Mouse (Mus musculus) neural tube, embryonic 11.5 days (tissue): Measurements from ENCODE around the gene Tnnt3. TPM values are rescaled to one million over a fixed set of nuclear protein-coding genes. Genes with fewer than 3 reads are reported as not detected.

Source experiments
- ATAC-seq: fragments of 200-750 bp; cut with Nextera tagmentation; 2 replicates; pipeline ENCODE4 v1.8.0; 2017; ENCODE audit warnings: moderate number of reproducible peaks, mild to moderate bottlenecking, moderate TSS enrichment, moderate library complexity; ENCODE audit not compliant: insufficient read depth, low FRiP score, low TSS enrichment
- DNase-seq: peaks from one replicate; pipeline ENCODE4 v3.0.0-alpha.2; 2015; ENCODE audit warnings: low spot score
- H3K27ac ChIP-seq: fragments of 300-500 bp; sonication (generic); 2 replicates; pipeline ENCODE4 v1.5.1; 2014; ENCODE audit warnings: low read depth, mild to moderate bottlenecking, low read length
- H3K27me3 ChIP-seq: fragments of 300-500 bp; sonication (generic); 2 replicates; pipeline ENCODE4 v1.6.1; 2014; ENCODE audit warnings: mild to moderate bottlenecking, low read length, mixed read lengths; ENCODE audit not compliant: control insufficient read depth, insufficient read depth
- H3K36me3 ChIP-seq: fragments of 300-500 bp; sonication (generic); 2 replicates; pipeline ENCODE4 v1.6.1; 2014; ENCODE audit warnings: mild to moderate bottlenecking, low read length, moderate library complexity, mixed read lengths; ENCODE audit not compliant: control insufficient read depth, insufficient read depth
- H3K4me1 ChIP-seq: fragments of 300-500 bp; sonication (generic); 2 replicates; pipeline ENCODE4 v1.6.1; 2014; ENCODE audit warnings: low read length, mixed read lengths; ENCODE audit not compliant: control insufficient read depth, insufficient read depth
- H3K4me2 ChIP-seq: fragments of 300-500 bp; sonication (generic); 2 replicates; pipeline ENCODE4 v1.6.1; 2014; ENCODE audit warnings: low read depth, mild to moderate bottlenecking, moderate library complexity
- H3K4me3 ChIP-seq: fragments of 300-500 bp; sonication (generic); 2 replicates; pipeline ENCODE4 v1.5.1; 2014; ENCODE audit warnings: low read depth, low read length
- H3K9ac ChIP-seq: fragments of 300-500 bp; sonication (generic); 2 replicates; pipeline ENCODE4 v1.6.1; 2014; ENCODE audit warnings: mild to moderate bottlenecking, low read length
- H3K9me3 ChIP-seq: fragments of 300-500 bp; sonication (generic); 2 replicates; pipeline ENCODE4 v1.6.1; 2016; ENCODE audit warnings: low read length; ENCODE audit not compliant: control insufficient read depth
- WGBS: fragments of 180-500 bp; shearing (Covaris S2); extraction: QIAGEN DNeasy Blood & Tissue Kit; methylation state at CpG from one replicate; pipeline ENCODE4 v1.1.7; 2014; 5-methylcytosine and 5-hydroxymethylcytosine counted together
- polyA plus RNA-seq: library from polyadenylated mRNA; unstranded; fragments of >200 nt; fragmentation: Nextera tagmentation; extraction: Ambion mirVana; gene quantifications from 2 replicates; pipeline ENCODE4 v1.2.1, GENCODE M21; 2014

Gene Tnnt3
- polyA plus RNA-seq, 1 experiment from 2014 or later = 6.5 TPM

DNA sequence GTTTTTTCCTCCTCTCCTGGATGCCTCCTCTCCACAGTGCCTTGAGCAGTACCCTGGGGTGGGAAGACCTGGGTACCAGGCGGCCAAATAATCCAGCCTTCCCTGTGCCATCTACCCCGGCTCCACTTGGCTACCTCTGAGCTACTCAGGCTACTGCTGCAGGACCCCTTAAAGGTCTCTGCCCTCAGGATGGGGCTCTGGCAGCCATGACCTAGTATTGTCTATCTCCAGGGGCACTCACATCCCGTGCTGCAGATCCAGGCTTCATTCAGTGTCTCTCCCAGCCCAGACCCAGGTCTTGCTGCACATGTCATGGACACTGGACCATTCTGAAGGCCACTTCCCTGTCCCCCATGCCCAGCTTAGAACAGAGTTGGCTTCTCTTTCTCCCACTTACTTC lies 18.8 kb upstream of the Tnnt3 start:
- Histone ChIP-seq H3K9ac (no peak overlapping the region), H3K27me3 (no peaks in the 10 kb centered on the region), H3K4me1 (peaks cover 19% of the 10 kb centered on the region), H3K27ac (no peak overlapping the region), H3K36me3 (no peaks in the 10 kb centered on the region), H3K4me2 (no peak overlapping the region), H3K9me3 (no peaks in the 10 kb centered on the region), H3K4me3 (no peak overlapping the region)
- no peak for DNase-seq
- ATAC-seq = no peak
- 88% methylated on average over 3 of the region's 3 CpGs for WGBS

DNA sequence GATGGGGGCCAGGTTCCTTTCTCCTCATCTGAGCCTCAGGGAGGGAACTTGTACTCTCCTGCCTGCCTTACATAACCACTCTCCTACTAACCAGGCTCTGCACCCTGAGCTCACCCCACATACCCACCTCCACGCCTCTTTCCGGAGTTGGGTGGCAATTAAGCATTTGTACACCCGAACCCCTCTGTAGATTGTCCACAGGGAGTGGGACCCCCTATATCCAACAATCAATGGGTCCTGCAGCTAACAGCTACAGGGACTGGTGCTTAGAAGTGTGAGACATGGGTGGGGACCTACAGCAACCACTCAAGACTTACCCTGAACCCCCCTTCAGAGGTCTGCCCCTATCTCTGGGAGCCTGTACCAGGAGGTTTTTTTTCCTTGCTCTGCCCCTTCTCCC lies 18.0 kb upstream of the Tnnt3 start:
- 86% methylated on average over 3 of the region's 3 CpGs for WGBS
- no peaks in the 10 kb centered on the region for H3K36me3 ChIP-seq
- no peak for DNase-seq
- H3K9ac ChIP-seq = no peak overlapping the region
- no peak overlapping the region for H3K4me2 ChIP-seq
- no peak overlapping the region for H3K27ac ChIP-seq
- peaks cover 19% of the 10 kb centered on the region for H3K4me1 ChIP-seq
- no peaks in the 10 kb centered on the region for H3K27me3 ChIP-seq
- no peaks in the 10 kb centered on the region for H3K9me3 ChIP-seq
- no peak overlapping the region for H3K4me3 ChIP-seq
- ATAC-seq = no peak

DNA sequence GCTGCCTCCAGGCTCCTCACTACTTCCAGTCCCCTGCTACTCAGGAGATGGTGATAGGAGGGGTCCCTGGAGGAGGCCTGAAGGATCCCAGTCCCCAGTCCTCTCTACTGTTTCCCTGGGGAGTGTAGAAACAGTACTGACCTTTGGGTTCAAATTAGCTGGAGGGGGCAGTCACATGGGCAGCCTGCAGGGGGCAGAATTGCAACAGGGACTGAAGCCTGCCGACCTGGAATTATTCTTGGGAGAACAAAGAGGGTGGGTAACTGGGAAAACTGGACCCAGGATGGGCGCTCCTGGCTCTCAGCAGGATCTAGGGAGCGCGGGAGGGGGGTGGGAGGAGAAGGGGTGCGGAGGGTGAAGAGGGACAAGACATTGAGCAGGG lies 17.5 kb upstream of the Tnnt3 start:
- peak overlapping the region; percentile 58 for H3K9ac ChIP-seq
- DNase-seq (peak; percentile 72), ATAC-seq (peak; percentile 10; the same call in 1 of the 2 replicates)
- whole genome bisulfite sequencing = 6% methylated on average over 5 of the region's 5 CpGs
- H3K4me1 ChIP-seq = peaks cover 19% of the 10 kb centered on the region
- H3K27ac ChIP-seq = peak overlapping the region; percentile 82
- no peaks in the 10 kb centered on the region for H3K36me3 ChIP-seq
- peak overlapping the region; percentile 12; the same call in 1 of the 2 replicates for H3K4me3 ChIP-seq
- H3K4me2 ChIP-seq = peak overlapping the region; percentile 41
- H3K27me3 ChIP-seq = no peaks in the 10 kb centered on the region
- H3K9me3 ChIP-seq = no peaks in the 10 kb centered on the region

DNA sequence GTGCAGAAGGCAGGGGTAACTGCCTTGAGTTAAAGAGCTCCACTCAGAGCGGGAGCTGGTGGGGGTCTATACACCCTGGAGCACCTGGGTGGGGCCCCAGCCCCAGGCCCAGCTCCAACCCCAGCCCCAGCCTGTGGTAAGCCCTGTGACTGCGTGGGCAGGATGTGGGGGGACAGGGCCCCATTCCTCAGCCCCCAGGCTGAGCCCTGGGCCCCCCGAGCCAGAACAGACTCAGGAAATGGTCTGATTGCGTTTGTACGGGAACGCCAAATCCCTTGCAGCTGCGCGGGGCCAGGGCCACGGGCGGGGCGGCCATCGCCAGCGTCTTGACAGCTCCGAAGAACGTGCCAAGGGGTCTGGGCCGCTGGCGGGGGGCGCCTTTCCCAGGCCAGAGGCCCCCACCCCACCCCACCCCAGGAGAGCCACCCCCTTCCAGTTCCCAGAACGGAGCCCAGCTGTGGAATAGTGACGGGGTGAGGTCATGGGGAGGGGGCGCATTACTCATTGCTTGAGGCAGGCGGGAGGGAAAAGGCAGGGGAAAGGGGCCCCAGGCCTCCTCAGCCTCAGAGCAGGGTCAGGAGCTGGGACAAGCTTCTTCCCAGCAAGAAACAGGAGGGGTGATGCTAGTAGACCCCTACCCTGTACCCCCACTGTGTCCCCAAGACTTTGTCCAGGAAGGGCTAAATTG lies 16.9 kb upstream of the Tnnt3 start:
- peak; percentile 67 for ATAC-seq
- Histone ChIP-seq H3K4me2 (peak overlapping the region; percentile 41), H3K4me3 (peak overlapping the region; percentile 12), H3K9me3 (no peaks in the 10 kb centered on the region), H3K27me3 (no peaks in the 10 kb centered on the region), H3K36me3 (no peaks in the 10 kb centered on the region), H3K4me1 (peaks cover 22% of the 10 kb centered on the region), H3K27ac (peak overlapping the region; percentile 82), H3K9ac (peak overlapping the region; percentile 58)
- DNase-seq = peak; percentile 77
- 4% methylated on average over 22 of the region's 22 CpGs for WGBS

DNA sequence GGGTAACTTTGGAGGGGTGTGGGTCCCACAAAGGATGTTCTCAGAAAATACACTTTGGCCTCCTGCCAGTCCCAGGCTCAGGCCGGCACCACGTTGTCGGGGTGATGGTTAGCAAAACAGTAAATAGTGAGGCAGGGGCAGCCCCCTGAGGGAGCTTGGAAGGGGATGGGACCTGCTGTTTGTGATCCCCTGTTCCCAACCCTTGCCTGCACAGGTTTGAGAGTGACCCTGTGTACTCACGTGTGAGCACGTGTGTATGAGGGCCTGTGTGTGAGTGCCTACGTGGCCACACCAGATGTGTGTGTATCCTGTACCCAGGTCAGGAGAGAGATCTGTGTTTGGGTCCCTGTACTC lies 16.4 kb upstream of the Tnnt3 start:
- no peaks in the 10 kb centered on the region for H3K9me3 ChIP-seq
- H3K36me3 ChIP-seq = no peaks in the 10 kb centered on the region
- H3K4me1 ChIP-seq = peaks cover 27% of the 10 kb centered on the region
- WGBS = 26% methylated on average over 6 of the region's 6 CpGs
- DNase-seq = peak; percentile 63
- peak overlapping the region; percentile 58 for H3K9ac ChIP-seq
- H3K4me2 ChIP-seq = peak overlapping the region; percentile 41; the same call in 1 of the 2 replicates
- H3K27me3 ChIP-seq = no peaks in the 10 kb centered on the region
- peak overlapping the region; percentile 82 for H3K27ac ChIP-seq
- H3K4me3 ChIP-seq = no peak overlapping the region
- peak; percentile 22 for ATAC-seq

DNA sequence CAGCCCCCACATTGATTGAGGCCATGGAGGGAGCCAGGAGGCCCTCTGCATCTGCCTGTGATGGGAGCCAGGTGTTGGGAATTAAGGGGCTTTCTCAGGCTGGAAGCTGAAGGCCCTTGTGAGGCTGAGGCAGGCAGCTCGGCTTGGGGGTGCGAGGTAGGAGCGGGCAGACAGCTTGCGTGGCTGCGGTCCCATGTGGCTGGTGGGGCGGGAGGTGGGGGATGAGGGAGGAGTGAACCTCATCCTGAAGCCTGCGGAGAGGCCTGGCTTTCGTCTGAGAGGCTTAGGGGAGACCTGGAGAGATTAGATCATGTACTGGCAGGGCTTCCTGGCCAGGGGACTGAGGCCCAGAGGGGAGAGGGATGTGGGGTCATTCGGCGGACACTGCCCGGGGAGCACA lies 15.5 kb upstream of the Tnnt3 start:
- ATAC-seq = no peak
- Histone ChIP-seq H3K9ac (peak overlapping the region; percentile 28; the same call in 1 of the 2 replicates), H3K27ac (peak overlapping the region; percentile 40), H3K27me3 (no peaks in the 10 kb centered on the region), H3K4me3 (no peak overlapping the region), H3K36me3 (no peaks in the 10 kb centered on the region), H3K4me1 (peaks cover 36% of the 10 kb centered on the region), H3K9me3 (no peaks in the 10 kb centered on the region), H3K4me2 (no peak overlapping the region)
- DNase-seq = no peak
- WGBS = 51% methylated on average over 11 of the region's 11 CpGs

DNA sequence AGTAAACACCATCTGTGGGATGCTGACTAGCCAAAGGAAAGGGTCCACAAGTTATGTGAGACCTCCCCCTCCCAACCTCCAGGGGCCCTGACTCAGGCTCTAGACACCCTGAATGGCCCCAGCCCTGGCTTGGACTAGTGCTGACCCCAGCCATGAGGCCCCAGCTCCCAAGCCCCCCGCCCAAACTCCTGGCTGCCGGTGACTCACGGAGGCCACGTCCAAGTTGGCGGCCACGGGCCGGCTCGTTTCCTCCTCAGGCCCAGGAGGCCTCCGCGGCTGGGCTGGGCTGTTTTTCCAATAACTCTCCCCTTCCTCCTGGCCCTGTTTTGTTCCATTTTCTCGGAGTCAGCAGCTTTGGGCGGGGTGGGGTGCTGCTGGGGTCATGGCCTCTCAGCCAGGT lies 13.9 kb upstream of the Tnnt3 start:
- ATAC-seq (no peak), DNase-seq (no peak)
- no peak overlapping the region for H3K9ac ChIP-seq
- H3K27ac ChIP-seq = no peak overlapping the region
- H3K4me2 ChIP-seq = no peak overlapping the region
- no peaks in the 10 kb centered on the region for H3K27me3 ChIP-seq
- H3K36me3 ChIP-seq = no peaks in the 10 kb centered on the region
- no peaks in the 10 kb centered on the region for H3K9me3 ChIP-seq
- no peak overlapping the region for H3K4me3 ChIP-seq
- peaks cover 38% of the 10 kb centered on the region for H3K4me1 ChIP-seq
- WGBS = 77% methylated on average over 12 of the region's 12 CpGs

DNA sequence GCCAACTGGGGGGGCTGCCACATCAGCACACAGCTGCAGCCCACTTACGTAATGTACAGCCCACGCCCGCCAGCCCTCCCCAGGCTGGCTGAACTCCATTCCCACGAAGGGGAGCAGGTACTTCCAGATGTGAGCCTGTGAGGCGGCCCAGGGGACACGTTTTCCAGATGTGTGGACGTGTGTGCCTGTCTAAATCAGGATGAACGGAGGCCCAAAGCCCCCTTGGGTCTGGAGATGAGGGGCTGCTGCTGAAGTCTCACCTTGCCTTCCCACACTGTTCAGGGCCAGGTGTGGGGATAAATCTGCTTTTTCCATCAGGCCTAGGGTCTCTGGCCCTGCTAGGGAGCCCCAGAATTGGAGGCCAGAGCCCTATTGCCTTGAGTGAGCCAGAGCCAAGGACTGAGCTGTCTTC lies 11.9 kb upstream of the Tnnt3 start:
- ATAC-seq (no peak), DNase-seq (no peak)
- H3K4me3 ChIP-seq = no peak overlapping the region
- no peaks in the 10 kb centered on the region for H3K9me3 ChIP-seq
- peaks cover 33% of the 10 kb centered on the region for H3K4me1 ChIP-seq
- H3K4me2 ChIP-seq = no peak overlapping the region
- H3K36me3 ChIP-seq = no peaks in the 10 kb centered on the region
- 73% methylated on average over 8 of the region's 8 CpGs for whole genome bisulfite sequencing
- H3K9ac ChIP-seq = no peak overlapping the region
- H3K27ac ChIP-seq = peak overlapping the region; percentile 67
- no peaks in the 10 kb centered on the region for H3K27me3 ChIP-seq

DNA sequence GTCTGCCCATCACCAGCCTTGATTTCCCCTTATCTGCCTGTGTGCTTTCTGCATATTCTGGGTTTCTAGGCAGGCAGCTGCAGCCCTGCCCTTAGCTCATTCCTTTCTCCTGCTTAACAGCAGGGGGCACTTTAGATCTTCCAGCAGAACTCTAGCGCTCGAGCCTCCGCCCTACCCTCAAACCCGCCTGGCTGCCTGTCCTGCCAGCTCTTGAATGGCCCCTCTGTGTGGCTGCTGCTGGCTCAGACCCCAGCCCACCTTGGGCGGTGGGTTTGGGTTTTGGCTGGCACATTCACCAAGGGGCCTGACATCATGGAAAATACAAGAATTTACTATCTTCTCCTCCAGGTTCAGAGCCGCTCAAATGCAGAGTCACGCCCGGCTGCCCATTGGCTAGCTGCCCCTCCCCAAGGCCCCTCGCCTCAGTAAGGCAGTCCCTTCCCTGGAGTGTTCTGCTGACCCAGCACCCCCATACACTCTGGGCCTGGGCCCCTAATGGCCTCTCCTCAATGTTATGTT lies 11.2 kb upstream of the Tnnt3 start:
- H3K27me3 ChIP-seq = no peaks in the 10 kb centered on the region
- no peaks in the 10 kb centered on the region for H3K36me3 ChIP-seq
- peak; percentile 67 for ATAC-seq
- H3K9ac ChIP-seq = 0 out of 2 replicates have a peak overlapping the region, but pooled peaks have one; percentile 2
- H3K4me1 ChIP-seq = peaks cover 26% of the 10 kb centered on the region
- 16% methylated on average over 9 of the region's 9 CpGs for WGBS
- H3K27ac ChIP-seq = peak overlapping the region; percentile 35
- H3K4me2 ChIP-seq = 0 out of 2 replicates have a peak overlapping the region, but pooled peaks have one; percentile 4
- no peaks in the 10 kb centered on the region for H3K9me3 ChIP-seq
- DNase-seq = peak; percentile 78
- H3K4me3 ChIP-seq = no peak overlapping the region
